Mouse (Mus musculus) limb, embryonic 14.5 days (tissue): Measurements from ENCODE around the gene Stam. TPM values are rescaled to one million over a fixed set of nuclear protein-coding genes. Genes with fewer than 3 reads are reported as not detected.
A peak's percentile ranks its signal among the peaks of the same experiment; 100 is the strongest.

Source experiments
- ATAC-seq: fragments of 200-750 bp; cut with Nextera tagmentation; 2 replicates; pipeline ENCODE4 v1.8.0; 2017; ENCODE audit warnings: low read depth, moderate number of reproducible peaks, moderate TSS enrichment; ENCODE audit not compliant: low FRiP score
- DNase-seq: peaks from one replicate; pipeline ENCODE4 v3.0.0-alpha.2; 2015; ENCODE audit warnings: low spot score
- H3K27ac ChIP-seq: fragments of 300-500 bp; sonication (generic); replicated peaks from 2 replicates; pipeline ENCODE4 v1.5.1; 2014; ENCODE audit warnings: low read depth, mild to moderate bottlenecking, low read length, moderate library complexity, mixed read lengths
- H3K27me3 ChIP-seq: fragments of 300-500 bp; sonication (generic); 2 replicates; pipeline ENCODE4 v1.6.1; 2014; ENCODE audit warnings: low read length, mixed read lengths; ENCODE audit not compliant: control insufficient read depth, insufficient read depth
- H3K36me3 ChIP-seq: fragments of 300-500 bp; sonication (generic); 2 replicates; pipeline ENCODE4 v1.6.1; 2014; ENCODE audit warnings: mild to moderate bottlenecking, low read length, moderate library complexity, mixed read lengths; ENCODE audit not compliant: control insufficient read depth, insufficient read depth
- H3K4me1 ChIP-seq: fragments of 300-500 bp; sonication (generic); 2 replicates; pipeline ENCODE4 v1.6.1; 2014; ENCODE audit warnings: antibody characterized with exemption, low read length, mixed read lengths; ENCODE audit not compliant: control insufficient read depth, insufficient read depth
- H3K4me2 ChIP-seq: fragments of 300-500 bp; sonication (generic); replicated peaks from 2 replicates; pipeline ENCODE4 v1.6.1; 2014; ENCODE audit warnings: low read depth, mild to moderate bottlenecking, low read length, moderate library complexity; ENCODE audit not compliant: severe bottlenecking
- H3K4me3 ChIP-seq: fragments of 300-500 bp; sonication (generic); replicated peaks from 2 replicates; pipeline ENCODE4 v1.5.1; 2014; ENCODE audit warnings: low read length
- H3K9ac ChIP-seq: fragments of 300-500 bp; sonication (generic); 2 replicates; pipeline ENCODE4 v1.6.1; 2014; ENCODE audit warnings: mild to moderate bottlenecking, low read depth, low read length, moderate library complexity; ENCODE audit not compliant: severe bottlenecking
- H3K9me3 ChIP-seq: fragments of 300-500 bp; sonication (generic); 2 replicates; pipeline ENCODE4 v1.6.1; 2016; ENCODE audit warnings: low read length; ENCODE audit not compliant: control insufficient read depth
- POLR2A ChIP-seq: fragments of 200-500 bp; IDR thresholded peaks from 2 replicates; pipeline ENCODE4 v1.8.0; 2012; ENCODE audit warnings: inconsistent platforms, mild to moderate bottlenecking, moderate library complexity, borderline replicate concordance; ENCODE audit not compliant: insufficient read depth, insufficient read length; ENCODE audit errors: extremely low read depth
- WGBS: fragments of 180-500 bp; shearing (Covaris S2); extraction: QIAGEN DNeasy Blood & Tissue Kit; methylation state at CpG from one replicate; pipeline ENCODE4 v1.1.7; 2014; 5-methylcytosine and 5-hydroxymethylcytosine counted together
- polyA plus RNA-seq, 2 experiments: library from polyadenylated mRNA; depleted of rRNA in 1 of 2; stranded (reverse) in 1 of 2; unstranded in 1 of 2; fragments of >200 nt; fragmentation: Nextera tagmentation in 1 of 2; extraction: Ambion mirVana in 1 of 2; gene quantifications; 2 replicates each; pipeline versions ENCODE4 v1.2.1 to v1.2.3; 2012 to 2014

Gene Stam
- polyA plus RNA-seq, 2 experiments: 48.6 to 67.9 TPM

- Histone ChIP-seq H3K9ac (no peak overlapping the region), H3K27ac (no peak overlapping the region), H3K27me3 (no peaks in the 10 kb centered on the region), H3K36me3 (peaks cover 26% of the 10 kb centered on the region), H3K4me3 (no peak overlapping the region), H3K4me1 (no peaks in the 10 kb centered on the region), H3K4me2 (no peak overlapping the region), H3K9me3 (no peaks in the 10 kb centered on the region)
- DNase-seq: no peak
- TF ChIP-seq POLR2A: no peak
- no peak for ATAC-seq
- 80% methylated on average over 6 of the region's 6 CpGs for WGBS
Observed at GRCm38 (mm10) chr2:14126387-14126786, 52.5 kb downstream of the Stam start.

- Histone ChIP-seq H3K4me2 (no peak overlapping the region), H3K27me3 (no peaks in the 10 kb centered on the region), H3K4me3 (no peak overlapping the region), H3K36me3 (peaks cover 37% of the 10 kb centered on the region), H3K4me1 (no peaks in the 10 kb centered on the region), H3K9ac (no peak overlapping the region), H3K27ac (no peak overlapping the region), H3K9me3 (no peaks in the 10 kb centered on the region)
- ATAC-seq (no peak), DNase-seq (no peak)
- WGBS: 53% methylated on average over 3 of the region's 3 CpGs
- TF ChIP-seq POLR2A: no peak
Observed at GRCm38 (mm10) chr2:14127629-14128028, 53.7 kb downstream of the Stam start.

GRCm38 (mm10) chr2:14130641-14131339 is 56.9 kb downstream of the Stam start:
- DNase-seq: no peak
- 0 out of 2 replicates have a peak overlapping the region, but pooled peaks have one; percentile 0 for H3K27ac ChIP-seq
- 39% methylated on average over 12 of the region's 12 CpGs for WGBS
- no peaks in the 10 kb centered on the region for H3K4me1 ChIP-seq
- H3K9me3 ChIP-seq: no peaks in the 10 kb centered on the region
- H3K9ac ChIP-seq: no peak overlapping the region
- H3K36me3 ChIP-seq: peaks cover 41% of the 10 kb centered on the region
- TF ChIP-seq POLR2A: no peak
- H3K4me2 ChIP-seq: no peak overlapping the region
- no peak overlapping the region for H3K4me3 ChIP-seq
- no peak; the same call in 1 of the 2 replicates for ATAC-seq
- H3K27me3 ChIP-seq: no peaks in the 10 kb centered on the region

GRCm38 (mm10) chr2:14132468-14133326 is 58.8 kb downstream of the Stam start:
- Histone ChIP-seq H3K4me3 (no peak overlapping the region), H3K36me3 (peaks cover 45% of the 10 kb centered on the region), H3K27ac (no peak overlapping the region), H3K9me3 (no peaks in the 10 kb centered on the region), H3K4me2 (no peak overlapping the region), H3K27me3 (no peaks in the 10 kb centered on the region), H3K9ac (no peak overlapping the region), H3K4me1 (no peaks in the 10 kb centered on the region)
- ATAC-seq: no peak
- no peak for DNase-seq
- WGBS: 89% methylated on average over 4 of the region's 4 CpGs
- TF ChIP-seq POLR2A: no peak

- DNase-seq (peak; percentile 56), ATAC-seq (peak; percentile 91)
- no peak for TF ChIP-seq POLR2A
- H3K9ac ChIP-seq: no peak overlapping the region
- H3K4me3 ChIP-seq: no peak overlapping the region
- peaks cover 52% of the 10 kb centered on the region for H3K36me3 ChIP-seq
- no peak overlapping the region for H3K4me2 ChIP-seq
- no peak overlapping the region for H3K27ac ChIP-seq
- no peaks in the 10 kb centered on the region for H3K27me3 ChIP-seq
- no peaks in the 10 kb centered on the region for H3K9me3 ChIP-seq
- 65% methylated on average over 3 of the region's 3 CpGs for WGBS
- no peaks in the 10 kb centered on the region for H3K4me1 ChIP-seq
Observed at GRCm38 (mm10) chr2:14136906-14137305, 63.0 kb downstream of the Stam start.
